Mouse (Mus musculus) ES-Bruce4 (cell line): ENCODE measurements around the gene Ppp5c.
A peak's percentile ranks its signal among the peaks of the same experiment; 100 is the strongest.

Experiments used
- CTCF ChIP-seq: IDR thresholded peaks from one replicate; pipeline ENCODE4 v1.8.1; 2011; ENCODE audit warnings: low read depth, low read length
- POLR2A ChIP-seq: IDR thresholded peaks from one replicate; pipeline ENCODE4 v1.8.1; 2011; ENCODE audit warnings: low read length; ENCODE audit not compliant: insufficient read depth

DNA sequence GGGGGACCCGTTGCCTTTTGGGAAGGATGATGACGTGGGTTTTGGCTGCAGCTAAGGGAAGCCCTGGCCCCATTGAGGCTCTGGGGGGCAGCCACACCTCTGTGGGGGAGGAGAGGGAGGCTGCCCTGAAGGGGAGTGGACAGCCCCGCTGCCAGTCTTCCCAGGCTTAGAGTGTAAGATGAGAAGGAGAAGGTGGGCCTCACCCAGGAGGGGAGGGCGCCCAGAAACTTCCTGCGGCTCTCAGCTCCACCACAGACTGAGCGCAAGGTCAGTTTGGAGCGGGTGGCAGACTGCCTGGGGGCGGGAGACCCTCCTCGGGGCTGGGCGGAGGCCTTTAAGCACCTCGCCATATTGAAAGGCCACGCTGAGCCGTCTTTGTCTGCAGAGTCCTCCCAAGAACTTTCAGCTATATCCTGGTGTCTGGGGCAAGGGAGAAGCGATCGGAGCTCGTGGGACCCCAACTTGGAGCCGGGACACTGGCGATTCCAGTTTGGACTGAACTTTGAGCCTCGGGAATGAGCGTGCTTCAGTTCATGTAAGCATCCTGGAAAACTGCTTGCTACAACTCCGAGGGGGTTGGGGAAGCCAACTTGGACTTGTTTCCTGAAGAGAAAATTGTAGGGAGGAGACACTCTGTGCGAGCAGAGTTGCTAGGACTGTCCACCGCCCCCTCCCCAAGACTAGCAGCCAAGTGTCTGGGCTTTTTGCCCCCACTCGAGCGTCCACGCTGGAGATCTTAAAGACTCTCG lies 33.9 kb downstream of the Ppp5c start:
- TF ChIP-seq CTCF (no peak), POLR2A (peak; percentile 23)
